Mouse (Mus musculus) embryonic facial prominence, embryonic 14.5 days (tissue): ENCODE data around the gene Phf12. TPM values are rescaled to one million over a fixed set of nuclear protein-coding genes. Genes with fewer than 3 reads are reported as not detected.
A peak's percentile ranks its signal among the peaks of the same experiment; 100 is the strongest.

Source experiments
- ATAC-seq: fragments of 200-750 bp; cut with Nextera tagmentation; 2 replicates; pipeline ENCODE4 v1.8.0; 2017; ENCODE audit warnings: low read depth, moderate number of reproducible peaks, moderate TSS enrichment
- DNase-seq: peaks from one replicate; pipeline ENCODE4 v3.0.0-alpha.2; 2015; ENCODE audit warnings: low spot score
- H3K27ac ChIP-seq: fragments of 300-500 bp; sonication (generic); replicated peaks from 2 replicates; pipeline ENCODE4 v1.5.1; 2014; ENCODE audit warnings: low read depth, mild to moderate bottlenecking, low read length, moderate library complexity
- H3K27me3 ChIP-seq: fragments of 300-500 bp; sonication (generic); replicated peaks from 2 replicates; pipeline ENCODE4 v1.6.1; 2014; ENCODE audit warnings: low read length; ENCODE audit not compliant: control insufficient read depth, insufficient read depth
- H3K36me3 ChIP-seq: fragments of 300-500 bp; sonication (generic); 2 replicates; pipeline ENCODE4 v1.6.1; 2014; ENCODE audit warnings: low read length, mixed read lengths; ENCODE audit not compliant: control insufficient read depth, insufficient read depth
- H3K4me1 ChIP-seq: fragments of 300-500 bp; sonication (generic); 2 replicates; pipeline ENCODE4 v1.6.1; 2014; ENCODE audit warnings: antibody characterized with exemption, low read length; ENCODE audit not compliant: control insufficient read depth, insufficient read depth
- H3K4me2 ChIP-seq: fragments of 300-500 bp; sonication (generic); 2 replicates; pipeline ENCODE4 v1.6.1; 2014; ENCODE audit warnings: low read depth, mild to moderate bottlenecking, low read length, moderate library complexity, mixed read lengths
- H3K4me3 ChIP-seq: fragments of 300-500 bp; sonication (generic); 2 replicates; pipeline ENCODE4 v1.5.1; 2014; ENCODE audit warnings: low read depth, mild to moderate bottlenecking, low read length
- H3K9ac ChIP-seq: fragments of 300-500 bp; sonication (generic); 2 replicates; pipeline ENCODE4 v1.6.1; 2014; ENCODE audit warnings: low read depth, mild to moderate bottlenecking, low read length, moderate library complexity, mixed read lengths
- H3K9me3 ChIP-seq: fragments of 300-500 bp; sonication (generic); 2 replicates; pipeline ENCODE4 v1.6.1; 2016; ENCODE audit warnings: low read length; ENCODE audit not compliant: control insufficient read depth
- WGBS: fragments of 180-500 bp; shearing (Covaris S2); extraction: QIAGEN DNeasy Blood & Tissue Kit; methylation state at CpG from one replicate; pipeline ENCODE4 v1.1.7; 2014; 5-methylcytosine and 5-hydroxymethylcytosine counted together
- polyA plus RNA-seq: library from polyadenylated mRNA; unstranded; fragments of >200 nt; fragmentation: Nextera tagmentation; extraction: Ambion mirVana; gene quantifications from 2 replicates; pipeline ENCODE4 v1.2.1, GENCODE M21; 2014

The Phf12 gene
- polyA plus RNA-seq, 1 experiment from 2014 or later = 15.0 TPM

- Histone ChIP-seq H3K4me2 (no peak overlapping the region), H3K27ac (peak overlapping the region; percentile 24; the same call in 1 of the 2 replicates), H3K9me3 (no peaks in the 10 kb centered on the region), H3K4me3 (no peak overlapping the region), H3K36me3 (no peaks in the 10 kb centered on the region), H3K27me3 (no peaks in the 10 kb centered on the region), H3K9ac (0 out of 2 replicates have a peak overlapping the region, but pooled peaks have one; percentile 14), H3K4me1 (peaks cover 5% of the 10 kb centered on the region; the same call in 1 of the 2 replicates)
- peak; percentile 72 for ATAC-seq
- peak; percentile 65 for DNase-seq
- WGBS = 25% methylated on average over 16 of the region's 17 CpGs
These were observed 17.2 kb upstream of the Phf12 start for GRCm38 (mm10) chr11:77965101-77966036.

DNA sequence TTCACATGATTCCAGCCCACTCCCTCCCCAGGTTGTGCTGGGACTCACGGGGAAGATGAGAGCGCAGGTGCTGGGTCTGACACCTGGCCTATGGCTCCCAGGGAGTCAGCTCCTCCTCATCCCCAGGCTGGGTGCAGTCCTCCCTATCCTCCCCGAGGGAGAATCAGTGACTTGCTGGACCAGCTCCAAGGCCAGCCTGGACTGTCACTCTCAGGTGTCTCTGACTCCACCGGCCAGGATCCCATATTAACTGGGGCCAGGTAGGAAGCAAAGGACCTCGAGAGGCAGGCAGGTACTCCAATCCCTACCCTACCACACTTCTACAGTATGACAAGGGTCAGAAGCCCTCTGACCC lies 16.5 kb upstream of the Phf12 start:
- Histone ChIP-seq H3K4me3 (no peak overlapping the region), H3K4me2 (no peak overlapping the region), H3K27ac (no peak overlapping the region), H3K4me1 (peaks cover 5% of the 10 kb centered on the region; the same call in 1 of the 2 replicates), H3K9me3 (no peaks in the 10 kb centered on the region), H3K27me3 (no peaks in the 10 kb centered on the region), H3K9ac (no peak overlapping the region), H3K36me3 (no peaks in the 10 kb centered on the region)
- 58% methylated on average over 5 of the region's 5 CpGs for WGBS
- DNase-seq (no peak), ATAC-seq (no peak)

- H3K9ac ChIP-seq = no peak overlapping the region
- H3K4me1 ChIP-seq = peaks cover 5% of the 10 kb centered on the region; the same call in 1 of the 2 replicates
- WGBS = 0% methylated on average over 4 of the region's 4 CpGs
- ATAC-seq = peak; percentile 74
- no peak overlapping the region for H3K4me2 ChIP-seq
- H3K9me3 ChIP-seq = no peaks in the 10 kb centered on the region
- H3K4me3 ChIP-seq = no peak overlapping the region
- DNase-seq = peak; percentile 74
- no peaks in the 10 kb centered on the region for H3K27me3 ChIP-seq
- no peak overlapping the region for H3K27ac ChIP-seq
- H3K36me3 ChIP-seq = no peaks in the 10 kb centered on the region
These were observed 15.4 kb upstream of the Phf12 start for GRCm38 (mm10) chr11:77967114-77967513.

DNA sequence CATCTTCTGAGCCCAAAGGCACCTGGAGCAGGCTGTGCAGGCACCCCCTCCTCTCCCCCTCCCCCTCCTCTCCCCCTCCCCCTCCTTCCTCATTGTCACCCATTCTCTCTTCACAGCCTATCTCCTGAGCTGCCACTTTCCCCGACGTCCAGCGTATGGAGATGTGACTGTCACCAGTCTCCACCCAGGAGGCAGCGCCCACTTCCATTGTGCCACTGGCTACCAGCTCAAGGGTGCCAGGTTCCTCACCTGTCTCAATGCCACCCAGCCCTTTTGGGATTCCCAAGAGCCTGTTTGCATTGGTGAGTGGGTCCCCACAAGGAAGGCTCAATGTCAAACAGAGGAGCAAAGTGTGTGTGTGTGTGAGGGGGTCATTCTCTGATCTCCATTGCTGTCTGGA lies 13.8 kb upstream of the Phf12 start:
- DNase-seq (no peak), ATAC-seq (no peak)
- no peak overlapping the region for H3K27ac ChIP-seq
- peaks cover 1% of the 10 kb centered on the region; the same call in 1 of the 2 replicates for H3K27me3 ChIP-seq
- 77% methylated on average over 4 of the region's 4 CpGs for WGBS
- no peak overlapping the region for H3K4me2 ChIP-seq
- H3K4me1 ChIP-seq = peaks cover 5% of the 10 kb centered on the region; the same call in 1 of the 2 replicates
- no peaks in the 10 kb centered on the region for H3K36me3 ChIP-seq
- no peak overlapping the region for H3K4me3 ChIP-seq
- no peaks in the 10 kb centered on the region for H3K9me3 ChIP-seq
- H3K9ac ChIP-seq = no peak overlapping the region

DNA sequence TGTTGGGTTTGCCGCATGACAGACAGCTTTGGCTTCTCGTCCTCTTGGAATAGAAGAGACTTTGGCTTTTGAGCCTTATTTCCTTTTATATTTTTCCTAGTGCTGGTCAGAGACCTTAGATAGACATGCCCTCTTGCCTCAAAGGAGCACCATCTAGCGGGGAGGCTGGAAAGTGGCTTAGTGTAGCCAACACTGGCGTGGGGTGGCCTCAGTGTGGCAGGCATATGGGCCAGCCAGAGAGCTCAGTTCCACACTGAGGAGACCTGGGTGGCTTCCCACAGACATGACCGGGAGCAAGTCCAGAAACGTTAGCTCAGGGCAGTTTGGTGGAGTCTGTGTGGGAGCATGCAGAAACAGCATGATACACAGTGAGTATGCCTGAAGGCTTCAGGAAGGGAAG lies 11.8 kb upstream of the Phf12 start:
- no peak overlapping the region for H3K4me2 ChIP-seq
- 82% methylated on average over 6 of the region's 6 CpGs for WGBS
- H3K4me3 ChIP-seq = no peak overlapping the region
- H3K27ac ChIP-seq = no peak overlapping the region
- H3K36me3 ChIP-seq = no peaks in the 10 kb centered on the region
- DNase-seq (no peak), ATAC-seq (no peak)
- H3K9ac ChIP-seq = no peak overlapping the region
- no peaks in the 10 kb centered on the region for H3K9me3 ChIP-seq
- H3K27me3 ChIP-seq = peaks cover 7% of the 10 kb centered on the region; the same call in 1 of the 2 replicates
- no peaks in the 10 kb centered on the region for H3K4me1 ChIP-seq

DNA sequence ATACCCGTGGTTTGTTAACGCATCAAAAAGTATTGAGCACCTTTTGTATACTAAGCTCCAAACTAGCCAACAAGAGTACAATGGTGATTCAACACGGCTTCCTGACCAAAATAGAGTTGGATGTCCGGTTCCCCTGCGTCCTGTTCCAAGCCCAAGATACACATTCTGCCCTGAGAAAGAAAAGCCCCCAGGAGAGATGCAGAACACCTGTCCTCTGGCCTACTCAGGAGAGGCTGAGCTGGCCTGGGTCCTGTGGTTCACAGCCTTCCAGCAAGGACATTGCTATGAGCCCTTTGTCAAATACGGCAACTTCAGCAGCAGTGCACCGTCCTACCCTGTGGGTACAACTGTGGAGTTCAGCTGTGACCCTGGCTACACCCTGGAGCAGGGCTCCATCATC lies 9.0 kb upstream of the Phf12 start:
- WGBS = 84% methylated on average over 7 of the region's 7 CpGs
- ATAC-seq = no peak

DNA sequence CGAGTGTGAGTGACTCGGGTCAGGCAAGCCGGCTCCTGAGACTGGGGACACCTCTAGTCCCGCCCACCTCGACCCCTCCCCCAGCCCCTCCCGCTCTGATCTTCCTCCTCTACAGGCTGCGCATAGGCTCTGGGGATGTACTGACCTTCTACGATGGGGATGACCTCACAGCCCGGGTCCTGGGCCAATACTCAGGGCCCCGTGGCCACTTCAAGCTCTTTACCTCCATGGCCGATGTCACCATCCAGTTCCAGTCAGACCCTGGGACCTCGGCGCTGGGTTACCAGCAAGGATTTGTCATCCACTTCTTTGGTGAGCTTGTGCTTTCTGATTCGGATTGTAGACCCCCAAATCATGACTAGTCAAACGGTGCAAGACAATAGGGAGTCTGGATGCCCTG lies 8.2 kb upstream of the Phf12 start:
- Histone ChIP-seq H3K9ac (no peak overlapping the region), H3K4me1 (no peaks in the 10 kb centered on the region), H3K36me3 (no peaks in the 10 kb centered on the region), H3K4me3 (no peak overlapping the region), H3K27ac (no peak overlapping the region), H3K27me3 (peaks cover 22% of the 10 kb centered on the region), H3K4me2 (no peak overlapping the region), H3K9me3 (no peaks in the 10 kb centered on the region)
- ATAC-seq (no peak), DNase-seq (no peak)
- 53% methylated on average over 12 of the region's 15 CpGs for WGBS

More for the DNA sequence above, 9.0 kb upstream of the Phf12 start:
- DNase-seq = no peak
- Histone ChIP-seq H3K27me3 (peaks cover 22% of the 10 kb centered on the region), H3K4me1 (no peaks in the 10 kb centered on the region), H3K4me3 (no peak overlapping the region), H3K9ac (no peak overlapping the region), H3K4me2 (no peak overlapping the region), H3K9me3 (no peaks in the 10 kb centered on the region), H3K27ac (no peak overlapping the region), H3K36me3 (no peaks in the 10 kb centered on the region)

DNA sequence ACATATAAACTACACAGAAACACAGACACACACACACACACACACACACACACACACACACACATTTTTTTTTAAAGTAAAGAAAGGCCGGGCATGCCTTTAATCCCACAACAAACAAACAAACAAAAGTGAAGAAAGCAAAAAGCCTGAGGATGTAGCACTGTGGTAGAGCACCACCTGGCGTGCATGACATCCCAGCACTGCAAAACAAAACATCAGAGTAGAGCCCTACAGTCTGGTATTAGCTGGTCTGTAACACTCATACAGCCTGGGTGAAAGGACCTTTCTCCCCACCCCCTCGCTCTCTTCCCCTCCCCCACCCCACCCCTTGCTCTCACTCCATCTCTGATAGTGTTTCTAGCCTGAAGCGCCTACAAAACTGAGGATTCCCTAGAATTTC lies 6.7 kb upstream of the Phf12 start:
- no peak for ATAC-seq
- Histone ChIP-seq H3K9me3 (no peaks in the 10 kb centered on the region), H3K27ac (no peak overlapping the region), H3K27me3 (peaks cover 22% of the 10 kb centered on the region), H3K9ac (no peak overlapping the region), H3K4me2 (no peak overlapping the region), H3K4me3 (no peak overlapping the region), H3K36me3 (no peaks in the 10 kb centered on the region), H3K4me1 (no peaks in the 10 kb centered on the region)
- DNase-seq = no peak
- 28% methylated on average over 4 of the region's 4 CpGs for WGBS

DNA sequence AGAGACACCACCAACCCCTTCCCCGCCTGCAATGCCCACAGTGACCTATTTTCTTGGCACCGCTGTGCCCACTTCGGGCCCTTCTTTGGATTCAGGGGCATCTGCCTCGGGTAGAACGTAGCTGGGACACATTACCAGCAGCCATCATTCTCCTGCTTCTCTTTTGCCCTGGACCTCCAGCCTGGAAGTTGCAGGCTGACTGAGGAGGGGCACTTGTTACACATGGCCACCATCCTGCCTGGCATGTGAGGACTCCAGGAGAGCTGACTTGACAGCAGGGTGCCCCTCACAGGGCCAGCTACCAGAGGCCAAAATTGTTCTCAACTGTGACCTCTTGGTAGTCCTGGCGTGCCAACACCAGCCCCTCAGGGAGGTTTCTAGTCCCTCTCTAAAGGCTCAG lies 4.4 kb upstream of the Phf12 start:
- no peak overlapping the region for H3K27ac ChIP-seq
- no peaks in the 10 kb centered on the region for H3K36me3 ChIP-seq
- H3K27me3 ChIP-seq = peaks cover 22% of the 10 kb centered on the region
- no peak overlapping the region for H3K4me3 ChIP-seq
- 84% methylated on average over 6 of the region's 6 CpGs for WGBS
- no peaks in the 10 kb centered on the region for H3K4me1 ChIP-seq
- no peak overlapping the region for H3K9ac ChIP-seq
- no peak for ATAC-seq
- no peaks in the 10 kb centered on the region for H3K9me3 ChIP-seq
- no peak for DNase-seq
- no peak overlapping the region for H3K4me2 ChIP-seq
